Mouse (Mus musculus) lung, embryonic 15.5 days (tissue): ENCODE data around the gene Sema4c. TPM values are rescaled to one million over a fixed set of nuclear protein-coding genes. Genes with fewer than 3 reads are reported as not detected.
A peak's percentile ranks its signal among the peaks of the same experiment; 100 is the strongest.
"Not testable (repeated sequence)": the region's sequence is repeated elsewhere in the genome, so short reads cannot be mapped to it uniquely, and the experiment has no call there.

Experiments used
- ATAC-seq: fragments of 200-750 bp; cut with Nextera tagmentation; 2 replicates; pipeline ENCODE4 v1.8.0; 2017; ENCODE audit warnings: moderate number of reproducible peaks, borderline replicate concordance; ENCODE audit not compliant: low FRiP score, low TSS enrichment; ENCODE audit errors: extremely low read depth
- H3K27ac ChIP-seq: fragments of 300-500 bp; sonication (generic); 2 replicates; pipeline ENCODE4 v1.5.1; 2015; ENCODE audit warnings: moderate library complexity, mild to moderate bottlenecking, inconsistent platforms
- H3K27me3 ChIP-seq: fragments of 300-500 bp; sonication (generic); 2 replicates; pipeline ENCODE4 v1.6.1; 2015; ENCODE audit warnings: inconsistent platforms
- H3K36me3 ChIP-seq: fragments of 300-500 bp; sonication (generic); 2 replicates; pipeline ENCODE4 v1.6.1; 2015; ENCODE audit warnings: inconsistent platforms
- H3K4me1 ChIP-seq: fragments of 300-500 bp; sonication (generic); 2 replicates; pipeline ENCODE4 v1.6.1; 2015; ENCODE audit warnings: inconsistent platforms
- H3K4me2 ChIP-seq: fragments of 300-500 bp; sonication (generic); 2 replicates; pipeline ENCODE4 v1.6.1; 2015; ENCODE audit warnings: inconsistent platforms, mild to moderate bottlenecking, moderate library complexity
- H3K4me3 ChIP-seq: fragments of 300-500 bp; sonication (generic); 2 replicates; pipeline ENCODE4 v1.5.1; 2015; ENCODE audit warnings: mild to moderate bottlenecking, inconsistent platforms
- H3K9ac ChIP-seq: fragments of 300-500 bp; sonication (generic); 2 replicates; pipeline ENCODE4 v1.6.1; 2015; ENCODE audit warnings: inconsistent platforms
- H3K9me3 ChIP-seq: fragments of 300-500 bp; sonication (generic); 2 replicates; pipeline ENCODE4 v1.6.1; 2016; ENCODE audit warnings: inconsistent platforms
- WGBS: fragments of 180-500 bp; shearing (Covaris S2); methylation state at CpG from one replicate; pipeline ENCODE4 v1.1.7; 2015; 5-methylcytosine and 5-hydroxymethylcytosine counted together
- polyA plus RNA-seq: library from polyadenylated mRNA; unstranded; fragments of >200 nt; fragmentation: Nextera tagmentation; extraction: Ambion mirVana; gene quantifications from 2 replicates; pipeline ENCODE4 v1.2.1, GENCODE M21; 2015

The Sema4c gene
- polyA plus RNA-seq, 1 experiment from 2014 or later = 19.3 TPM

- Histone ChIP-seq H3K4me2 (no peak overlapping the region), H3K4me1 (no peaks in the 10 kb centered on the region), H3K9ac (no peak overlapping the region), H3K36me3 (peaks cover 31% of the 10 kb centered on the region), H3K27me3 (no peaks in the 10 kb centered on the region), H3K4me3 (no peak overlapping the region), H3K27ac (no peak overlapping the region), H3K9me3 (no peaks in the 10 kb centered on the region)
- 86% methylated on average over 11 of the region's 11 CpGs for WGBS
- ATAC-seq = no peak
Observed at GRCm38 (mm10) chr1:36540132-36540531, 18.0 kb downstream of the Sema4c start.

GRCm38 (mm10) chr1:36539186-36539585 lies 19.0 kb downstream of the Sema4c start, which contains the start of gene Gm42417:
TSS of gene Gm42417 (minus strand) at chr1:36539429.
- H3K27me3 ChIP-seq = no peaks in the 10 kb centered on the region
- no peaks in the 10 kb centered on the region for H3K9me3 ChIP-seq
- H3K9ac ChIP-seq = no peak within 1 kb of the TSS
- no peak within 1 kb of the TSS for H3K4me2 ChIP-seq
- H3K27ac ChIP-seq = no peak within 1 kb of the TSS
- 41% methylated on average over 9 of the region's 9 CpGs for WGBS
- peaks cover 3% of the 10 kb centered on the region; the same call in 1 of the 2 replicates for H3K4me1 ChIP-seq
- ATAC-seq = peak; percentile 16; the same call in 1 of the 2 replicates
- H3K36me3 ChIP-seq = peaks cover 31% of the 10 kb centered on the region
- H3K4me3 ChIP-seq = no peak within 1 kb of the TSS

GRCm38 (mm10) chr1:36538727-36539126 lies 19.4 kb downstream of the Sema4c start:
- no peak overlapping the region for H3K4me3 ChIP-seq
- H3K27me3 ChIP-seq = no peaks in the 10 kb centered on the region
- H3K9ac ChIP-seq = no peak overlapping the region
- H3K27ac ChIP-seq = no peak overlapping the region
- peaks cover 31% of the 10 kb centered on the region for H3K36me3 ChIP-seq
- H3K9me3 ChIP-seq = no peaks in the 10 kb centered on the region
- 77% methylated on average over 4 of the region's 4 CpGs for WGBS
- H3K4me1 ChIP-seq = peaks cover 8% of the 10 kb centered on the region; the same call in 1 of the 2 replicates
- H3K4me2 ChIP-seq = no peak overlapping the region
- no peak for ATAC-seq

- not testable (repeated sequence) for H3K4me1 ChIP-seq, H3K27me3 ChIP-seq, ATAC-seq, H3K4me3 ChIP-seq, H3K9me3 ChIP-seq, H3K27ac ChIP-seq, H3K9ac ChIP-seq, H3K4me2 ChIP-seq
- WGBS = 88% methylated on average over 9 of the region's 9 CpGs
- H3K36me3 ChIP-seq = peaks cover 29% of the 10 kb centered on the region
Observed at GRCm38 (mm10) chr1:36536783-36537182, 21.4 kb downstream of the Sema4c start, which contains the start of gene Ankrd23. TSS of gene Ankrd23 (minus strand) at chr1:36536883.

- no peaks in the 10 kb centered on the region for H3K27me3 ChIP-seq
- peaks cover 25% of the 10 kb centered on the region for H3K36me3 ChIP-seq
- peaks cover 9% of the 10 kb centered on the region; the same call in 1 of the 2 replicates for H3K4me1 ChIP-seq
- no peaks in the 10 kb centered on the region for H3K9me3 ChIP-seq
- no peak overlapping the region for H3K4me3 ChIP-seq
- 58% methylated on average over 8 of the region's 8 CpGs for WGBS
- H3K27ac ChIP-seq = no peak overlapping the region
- H3K4me2 ChIP-seq = no peak overlapping the region
- no peak for ATAC-seq
- no peak overlapping the region for H3K9ac ChIP-seq
Observed at GRCm38 (mm10) chr1:36536397-36536728, 21.8 kb downstream of the Sema4c start.

GRCm38 (mm10) chr1:36535477-36536396 lies 22.4 kb downstream of the Sema4c start:
- ATAC-seq = no peak
- Histone ChIP-seq H3K9me3 (no peaks in the 10 kb centered on the region), H3K4me3 (no peak overlapping the region), H3K4me1 (peaks cover 9% of the 10 kb centered on the region; the same call in 1 of the 2 replicates), H3K36me3 (peaks cover 22% of the 10 kb centered on the region), H3K27me3 (no peaks in the 10 kb centered on the region), H3K27ac (no peak overlapping the region), H3K9ac (no peak overlapping the region), H3K4me2 (no peak overlapping the region)
- 73% methylated on average over 11 of the region's 11 CpGs for WGBS

- H3K27ac ChIP-seq = no peak overlapping the region
- WGBS = 62% methylated on average over 6 of the region's 6 CpGs
- H3K4me1 ChIP-seq = peaks cover 9% of the 10 kb centered on the region; the same call in 1 of the 2 replicates
Observed at GRCm38 (mm10) chr1:36534595-36535058, 23.5 kb downstream of the Sema4c start.

GRCm38 (mm10) chr1:36533546-36533945 lies 24.6 kb downstream of the Sema4c start:
- Histone ChIP-seq H3K27ac (peak overlapping the region; percentile 41; the same call in 1 of the 2 replicates), H3K36me3 (peaks cover 2% of the 10 kb centered on the region; the same call in 1 of the 2 replicates), H3K4me1 (peaks cover 9% of the 10 kb centered on the region; the same call in 1 of the 2 replicates), H3K9ac (no peak overlapping the region), H3K4me3 (no peak overlapping the region), H3K4me2 (no peak overlapping the region), H3K27me3 (no peaks in the 10 kb centered on the region), H3K9me3 (no peaks in the 10 kb centered on the region)
- 60% methylated on average over 6 of the region's 6 CpGs for WGBS
- 0 out of 2 replicates have a peak, but pooled peaks have one; percentile 19 for ATAC-seq

More at GRCm38 (mm10) chr1:36534595-36535058, 23.5 kb downstream of the Sema4c start:
- H3K9ac ChIP-seq = no peak overlapping the region
- ATAC-seq = no peak
- no peaks in the 10 kb centered on the region for H3K27me3 ChIP-seq
- no peak overlapping the region for H3K4me2 ChIP-seq
- H3K9me3 ChIP-seq = no peaks in the 10 kb centered on the region
- no peak overlapping the region for H3K4me3 ChIP-seq
- peaks cover 12% of the 10 kb centered on the region for H3K36me3 ChIP-seq

GRCm38 (mm10) chr1:36531461-36531860 lies 26.7 kb downstream of the Sema4c start:
- ATAC-seq = no peak
- WGBS = 86% methylated on average over 12 of the region's 12 CpGs
- Histone ChIP-seq H3K9me3 (no peaks in the 10 kb centered on the region), H3K4me3 (no peak overlapping the region), H3K27ac (no peak overlapping the region), H3K4me2 (no peak overlapping the region), H3K36me3 (0 out of 2 replicates have a peak, but pooled peaks cover 6% of the 10 kb centered on the region), H3K9ac (no peak overlapping the region), H3K27me3 (no peaks in the 10 kb centered on the region), H3K4me1 (peaks cover 9% of the 10 kb centered on the region; the same call in 1 of the 2 replicates)

- no peaks in the 10 kb centered on the region for H3K27me3 ChIP-seq
- WGBS = 87% methylated on average over 7 of the region's 7 CpGs
- no peak overlapping the region for H3K27ac ChIP-seq
- peaks cover 10% of the 10 kb centered on the region for H3K36me3 ChIP-seq
- no peak overlapping the region for H3K9ac ChIP-seq
- ATAC-seq = no peak
- no peaks in the 10 kb centered on the region for H3K9me3 ChIP-seq
- H3K4me1 ChIP-seq = peaks cover 9% of the 10 kb centered on the region; the same call in 1 of the 2 replicates
- H3K4me3 ChIP-seq = no peak overlapping the region
- H3K4me2 ChIP-seq = no peak overlapping the region
Observed at GRCm38 (mm10) chr1:36530962-36531361, 27.2 kb downstream of the Sema4c start.

GRCm38 (mm10) chr1:36530485-36530884 lies 27.7 kb downstream of the Sema4c start:
- no peaks in the 10 kb centered on the region for H3K27me3 ChIP-seq
- H3K9ac ChIP-seq = no peak overlapping the region
- 72% methylated on average over 8 of the region's 8 CpGs for WGBS
- H3K4me1 ChIP-seq = peaks cover 9% of the 10 kb centered on the region; the same call in 1 of the 2 replicates
- H3K27ac ChIP-seq = no peak overlapping the region
- ATAC-seq = no peak
- H3K36me3 ChIP-seq = peaks cover 15% of the 10 kb centered on the region
- no peak overlapping the region for H3K4me2 ChIP-seq
- H3K9me3 ChIP-seq = no peaks in the 10 kb centered on the region
- H3K4me3 ChIP-seq = no peak overlapping the region

GRCm38 (mm10) chr1:36529875-36530274 lies 28.3 kb downstream of the Sema4c start:
- peaks cover 9% of the 10 kb centered on the region; the same call in 1 of the 2 replicates for H3K4me1 ChIP-seq
- peaks cover 21% of the 10 kb centered on the region for H3K36me3 ChIP-seq
- H3K27ac ChIP-seq = no peak overlapping the region
- H3K4me2 ChIP-seq = no peak overlapping the region
- H3K4me3 ChIP-seq = no peak overlapping the region
- H3K9me3 ChIP-seq = no peaks in the 10 kb centered on the region
- no peak overlapping the region for H3K9ac ChIP-seq
- no peak for ATAC-seq
- WGBS = 92% methylated on average over 4 of the region's 4 CpGs
- no peaks in the 10 kb centered on the region for H3K27me3 ChIP-seq
